Mouse (Mus musculus): ENCODE data around the gene Kyat3.

Gene Kyat3

GRCm38 (mm10) chr3:142745076-142745475 is 44.2 kb downstream of the Kyat3 start:
- in situ Hi-C loops (cut with MseI, MboI): no loop called here

- in situ Hi-C loops (cut with MseI, MboI): no loop called here
Observed at GRCm38 (mm10) chr3:142747673-142748072, 46.8 kb downstream of the Kyat3 start.

- in situ Hi-C loops (cut with MseI, MboI): no loop called here
Observed at GRCm38 (mm10) chr3:142749131-142749530, 48.3 kb downstream of the Kyat3 start.

GRCm38 (mm10) chr3:142755132-142755867 is 54.4 kb downstream of the Kyat3 start:
- in situ Hi-C loops (cut with MseI, MboI): no loop called here

GRCm38 (mm10) chr3:142757841-142758240 is 57.0 kb downstream of the Kyat3 start:
- in situ Hi-C loops (cut with MseI, MboI): no loop called here

- in situ Hi-C loops (cut with MseI, MboI): no loop called here
Observed at GRCm38 (mm10) chr3:142758593-142758992, 57.7 kb downstream of the Kyat3 start.

- in situ Hi-C loops (cut with MseI, MboI): no loop called here
Observed at GRCm38 (mm10) chr3:142760356-142760755, 59.5 kb downstream of the Kyat3 start.

- in situ Hi-C loops (cut with MseI, MboI): no loop called here
Observed at GRCm38 (mm10) chr3:142764995-142765777, 64.3 kb downstream of the Kyat3 start, which contains the start of gene Gtf2b. Gene Gtf2b (plus strand): TSS chr3:142765045.

GRCm38 (mm10) chr3:142765778-142766165 is 64.9 kb downstream of the Kyat3 start:
- in situ Hi-C loops (cut with MseI, MboI): no loop called here

- in situ Hi-C loops (cut with MseI, MboI): no loop called here
Observed at GRCm38 (mm10) chr3:142768498-142768897, 67.6 kb downstream of the Kyat3 start.

GRCm38 (mm10) chr3:142770518-142770917 is 69.7 kb downstream of the Kyat3 start:
- in situ Hi-C loops (cut with MseI, MboI): no loop called here

- in situ Hi-C loops (cut with MseI, MboI): no loop called here
Observed at GRCm38 (mm10) chr3:142773538-142774191, 72.8 kb downstream of the Kyat3 start.

- in situ Hi-C loops (cut with MseI, MboI): no loop called here
Observed at GRCm38 (mm10) chr3:142777227-142777626, 76.4 kb downstream of the Kyat3 start.

- in situ Hi-C loops (cut with MseI, MboI): no loop called here
Observed at GRCm38 (mm10) chr3:142786423-142787072, 85.7 kb downstream of the Kyat3 start.

- in situ Hi-C loops (cut with MseI, MboI): no loop called here
Observed at GRCm38 (mm10) chr3:142795587-142795986, 94.7 kb downstream of the Kyat3 start.
